Mouse (Mus musculus) ovary, adult 18-20 months (tissue): ENCODE data around the gene Hal.

Experiments
- DNase-seq: peaks from one replicate; pipeline ENCODE4 v3.0.0; 2022; ENCODE audit warnings: low spot score, mixed read lengths

The Hal gene

GRCm38 (mm10) chr10:93567066-93567465, 78.5 kb downstream of the Hal start:
- DNase-seq: no peak

GRCm38 (mm10) chr10:93567841-93568566, 79.4 kb downstream of the Hal start:
- no peak for DNase-seq

GRCm38 (mm10) chr10:93568671-93569070, 80.1 kb downstream of the Hal start:
- DNase-seq: no peak
